Mouse (Mus musculus): ENCODE data around the gene Tmem120b. TPM values are rescaled to one million over a fixed set of nuclear protein-coding genes. Genes with fewer than 3 reads are reported as not detected.

Tmem120b gene
- polyA plus RNA-seq, 1 experiment from 2014 or later, result 17.6 TPM

GRCm38 (mm10) chr5:123043856-123044255 lies 24.4 kb upstream of the Tmem120b start:
- Histone ChIP-seq H3K4me1 (ENCODE audit: control insufficient read depth, insufficient read depth, low read length) (peaks cover 8% of the 10 kb centered on the region; the same call in 1 of the 2 replicates), H3K27ac (replicated peaks; ENCODE audit: low read depth, low read length) (no peak overlapping the region), H3K4me2 (ENCODE audit: low read depth, low read length) (no peak overlapping the region), H3K27me3 (replicated peaks; ENCODE audit: control insufficient read depth, insufficient read depth, low read length) (no peaks in the 10 kb centered on the region), H3K9ac (ENCODE audit: low read depth, low read length) (no peak overlapping the region), H3K9me3 (ENCODE audit: control insufficient read depth, low read length) (no peaks in the 10 kb centered on the region), H3K4me3 (ENCODE audit: low read depth, low read length) (no peak overlapping the region), H3K36me3 (ENCODE audit: control insufficient read depth, insufficient read depth, low read length) (no peaks in the 10 kb centered on the region)
- DNase-seq (ENCODE audit: low spot score) (no peak), ATAC-seq (ENCODE audit: low read depth) (no peak)
- 23% methylated on average over 7 of the region's 7 CpGs for WGBS

GRCm38 (mm10) chr5:123045561-123046295 lies 22.5 kb upstream of the Tmem120b start:
- Histone ChIP-seq H3K27ac (replicated peaks; ENCODE audit: low read depth, low read length) (no peak overlapping the region), H3K9me3 (ENCODE audit: control insufficient read depth, low read length) (no peaks in the 10 kb centered on the region), H3K27me3 (replicated peaks; ENCODE audit: control insufficient read depth, insufficient read depth, low read length) (no peaks in the 10 kb centered on the region), H3K36me3 (ENCODE audit: control insufficient read depth, insufficient read depth, low read length) (no peaks in the 10 kb centered on the region), H3K9ac (ENCODE audit: low read depth, low read length) (no peak overlapping the region), H3K4me3 (ENCODE audit: low read depth, low read length) (no peak overlapping the region), H3K4me2 (ENCODE audit: low read depth, low read length) (no peak overlapping the region), H3K4me1 (ENCODE audit: control insufficient read depth, insufficient read depth, low read length) (peaks cover 4% of the 10 kb centered on the region; the same call in 1 of the 2 replicates)
- DNase-seq (ENCODE audit: low spot score), result peak; percentile 83
- ATAC-seq (ENCODE audit: low read depth), result peak; percentile 58
- WGBS, result 30% methylated on average over 9 of the region's 9 CpGs

GRCm38 (mm10) chr5:123046916-123047315 lies 21.3 kb upstream of the Tmem120b start, which contains the start of gene Morn3:
Morn3 (minus strand) TSS chr5:123047016.
- no peak within 1 kb of the TSS for H3K9ac ChIP-seq (ENCODE audit: low read depth, low read length)
- 87% methylated on average over 3 of the region's 3 CpGs for WGBS
- no peak within 1 kb of the TSS for H3K4me2 ChIP-seq (ENCODE audit: low read depth, low read length)
- H3K27ac ChIP-seq (replicated peaks; ENCODE audit: low read depth, low read length), result no peak within 1 kb of the TSS
- no peaks in the 10 kb centered on the region for H3K27me3 ChIP-seq (replicated peaks; ENCODE audit: control insufficient read depth, insufficient read depth, low read length)
- DNase-seq (ENCODE audit: low spot score) (no peak), ATAC-seq (ENCODE audit: low read depth) (no peak)
- H3K4me1 ChIP-seq (ENCODE audit: control insufficient read depth, insufficient read depth, low read length), result peaks cover 4% of the 10 kb centered on the region; the same call in 1 of the 2 replicates
- no peaks in the 10 kb centered on the region for H3K36me3 ChIP-seq (ENCODE audit: control insufficient read depth, insufficient read depth, low read length)
- no peak within 1 kb of the TSS for H3K4me3 ChIP-seq (ENCODE audit: low read depth, low read length)
- H3K9me3 ChIP-seq (ENCODE audit: control insufficient read depth, low read length), result no peaks in the 10 kb centered on the region

GRCm38 (mm10) chr5:123049271-123049670 lies 18.9 kb upstream of the Tmem120b start:
- H3K4me2 ChIP-seq (ENCODE audit: low read depth, low read length), result peak overlapping the region; percentile 53
- peak; percentile 83 for DNase-seq (ENCODE audit: low spot score)
- peak; percentile 64; the same call in 1 of the 2 replicates for ATAC-seq (ENCODE audit: low read depth)
- H3K4me3 ChIP-seq (ENCODE audit: low read depth, low read length), result peak overlapping the region; percentile 19
- H3K4me1 ChIP-seq (ENCODE audit: control insufficient read depth, insufficient read depth, low read length), result peaks cover 4% of the 10 kb centered on the region; the same call in 1 of the 2 replicates
- no peak overlapping the region; the same call in 1 of the 2 replicates for H3K27ac ChIP-seq (replicated peaks; ENCODE audit: low read depth, low read length)
- 3% methylated on average over 12 of the region's 12 CpGs for WGBS
- H3K9me3 ChIP-seq (ENCODE audit: control insufficient read depth, low read length), result no peaks in the 10 kb centered on the region
- no peaks in the 10 kb centered on the region for H3K36me3 ChIP-seq (ENCODE audit: control insufficient read depth, insufficient read depth, low read length)
- peak overlapping the region; percentile 55 for H3K9ac ChIP-seq (ENCODE audit: low read depth, low read length)
- H3K27me3 ChIP-seq (replicated peaks; ENCODE audit: control insufficient read depth, insufficient read depth, low read length), result no peaks in the 10 kb centered on the region

- no peaks in the 10 kb centered on the region for H3K36me3 ChIP-seq (ENCODE audit: control insufficient read depth, insufficient read depth, low read length)
- no peak overlapping the region for H3K27ac ChIP-seq (replicated peaks; ENCODE audit: low read depth, low read length)
- peaks cover 4% of the 10 kb centered on the region; the same call in 1 of the 2 replicates for H3K4me1 ChIP-seq (ENCODE audit: control insufficient read depth, insufficient read depth, low read length)
- no peak overlapping the region for H3K9ac ChIP-seq (ENCODE audit: low read depth, low read length)
- WGBS, result 79% methylated on average over 9 of the region's 9 CpGs
- H3K4me2 ChIP-seq (ENCODE audit: low read depth, low read length), result no peak overlapping the region
- H3K27me3 ChIP-seq (replicated peaks; ENCODE audit: control insufficient read depth, insufficient read depth, low read length), result no peaks in the 10 kb centered on the region
- no peak for ATAC-seq (ENCODE audit: low read depth)
- H3K4me3 ChIP-seq (ENCODE audit: low read depth, low read length), result no peak overlapping the region
- no peak for DNase-seq (ENCODE audit: low spot score)
- H3K9me3 ChIP-seq (ENCODE audit: control insufficient read depth, low read length), result no peaks in the 10 kb centered on the region
These were observed 17.3 kb upstream of the Tmem120b start for GRCm38 (mm10) chr5:123050918-123051317.

- Histone ChIP-seq H3K9ac (ENCODE audit: low read depth, low read length) (no peak overlapping the region), H3K4me1 (ENCODE audit: control insufficient read depth, insufficient read depth, low read length) (peaks cover 4% of the 10 kb centered on the region; the same call in 1 of the 2 replicates), H3K9me3 (ENCODE audit: control insufficient read depth, low read length) (no peaks in the 10 kb centered on the region), H3K36me3 (ENCODE audit: control insufficient read depth, insufficient read depth, low read length) (no peaks in the 10 kb centered on the region), H3K27ac (replicated peaks; ENCODE audit: low read depth, low read length) (no peak overlapping the region), H3K4me3 (ENCODE audit: low read depth, low read length) (no peak overlapping the region), H3K27me3 (replicated peaks; ENCODE audit: control insufficient read depth, insufficient read depth, low read length) (no peaks in the 10 kb centered on the region), H3K4me2 (ENCODE audit: low read depth, low read length) (no peak overlapping the region)
- ATAC-seq (ENCODE audit: low read depth) (no peak), DNase-seq (ENCODE audit: low spot score) (no peak)
- 70% methylated on average over 5 of the region's 5 CpGs for WGBS
These were observed 16.5 kb upstream of the Tmem120b start for GRCm38 (mm10) chr5:123051736-123052135.

GRCm38 (mm10) chr5:123057366-123058250 lies 10.6 kb upstream of the Tmem120b start:
- Histone ChIP-seq H3K4me1 (ENCODE audit: control insufficient read depth, insufficient read depth, low read length) (peaks cover 6% of the 10 kb centered on the region), H3K27me3 (replicated peaks; ENCODE audit: control insufficient read depth, insufficient read depth, low read length) (no peaks in the 10 kb centered on the region), H3K27ac (replicated peaks; ENCODE audit: low read depth, low read length) (peak overlapping the region; percentile 63; the same call in 1 of the 2 replicates), H3K4me2 (ENCODE audit: low read depth, low read length) (peak overlapping the region; percentile 55), H3K36me3 (ENCODE audit: control insufficient read depth, insufficient read depth, low read length) (no peaks in the 10 kb centered on the region), H3K4me3 (ENCODE audit: low read depth, low read length) (peak overlapping the region; percentile 43), H3K9ac (ENCODE audit: low read depth, low read length) (peak overlapping the region; percentile 62), H3K9me3 (ENCODE audit: control insufficient read depth, low read length) (0 out of 2 replicates have a peak, but pooled peaks cover 3% of the 10 kb centered on the region)
- DNase-seq (ENCODE audit: low spot score) (peak; percentile 100), ATAC-seq (ENCODE audit: low read depth) (peak; percentile 98)
- WGBS, result 8% methylated on average over 47 of the region's 48 CpGs

- Histone ChIP-seq H3K9me3 (ENCODE audit: control insufficient read depth, low read length) (0 out of 2 replicates have a peak, but pooled peaks cover 3% of the 10 kb centered on the region), H3K27me3 (replicated peaks; ENCODE audit: control insufficient read depth, insufficient read depth, low read length) (no peaks in the 10 kb centered on the region), H3K9ac (ENCODE audit: low read depth, low read length) (peak overlapping the region; percentile 62), H3K36me3 (ENCODE audit: control insufficient read depth, insufficient read depth, low read length) (no peaks in the 10 kb centered on the region), H3K4me2 (ENCODE audit: low read depth, low read length) (peak overlapping the region; percentile 55), H3K4me3 (ENCODE audit: low read depth, low read length) (peak overlapping the region; percentile 43), H3K4me1 (ENCODE audit: control insufficient read depth, insufficient read depth, low read length) (peaks cover 6% of the 10 kb centered on the region), H3K27ac (replicated peaks; ENCODE audit: low read depth, low read length) (peak overlapping the region; percentile 63)
- no peak for DNase-seq (ENCODE audit: low spot score)
- WGBS, result 40% methylated on average over 16 of the region's 16 CpGs
- ATAC-seq (ENCODE audit: low read depth), result no peak
These were observed 9.7 kb upstream of the Tmem120b start for GRCm38 (mm10) chr5:123058251-123059102.
